Mouse (Mus musculus) stomach, embryonic 16.5 days (tissue): ENCODE results near the gene Myo15b. TPM values are rescaled to one million over a fixed set of nuclear protein-coding genes. Genes with fewer than 3 reads are reported as not detected.

Source experiments
- ATAC-seq: fragments of 200-750 bp; cut with Nextera tagmentation; 2 replicates; pipeline ENCODE4 v1.8.0; 2017; ENCODE audit warnings: moderate number of reproducible peaks, moderate TSS enrichment; ENCODE audit not compliant: insufficient read depth, low FRiP score
- H3K27ac ChIP-seq: fragments of 300-500 bp; sonication (generic); 2 replicates; pipeline ENCODE4 v1.5.1; 2014; ENCODE audit warnings: low read length
- H3K27me3 ChIP-seq: fragments of 300-500 bp; sonication (generic); 2 replicates; pipeline ENCODE4 v1.6.1; 2014; ENCODE audit warnings: low read length, control low read depth, mixed read lengths; ENCODE audit not compliant: control insufficient read depth, insufficient read depth
- H3K36me3 ChIP-seq: fragments of 300-500 bp; sonication (generic); 2 replicates; pipeline ENCODE4 v1.6.1; 2014; ENCODE audit warnings: low read length; ENCODE audit not compliant: control insufficient read depth, insufficient read depth
- H3K4me1 ChIP-seq: fragments of 300-500 bp; sonication (generic); 2 replicates; pipeline ENCODE4 v1.6.1; 2014; ENCODE audit warnings: low read length, control low read depth, mixed read lengths; ENCODE audit not compliant: control insufficient read depth, insufficient read depth
- H3K4me2 ChIP-seq: fragments of 300-500 bp; sonication (generic); 2 replicates; pipeline ENCODE4 v1.6.1; 2014; ENCODE audit warnings: low read depth, low read length, mixed read lengths
- H3K4me3 ChIP-seq: fragments of 300-500 bp; sonication (generic); replicated peaks from 2 replicates; pipeline ENCODE4 v1.5.1; 2014; ENCODE audit warnings: mild to moderate bottlenecking, low read length
- H3K9ac ChIP-seq: fragments of 300-500 bp; sonication (generic); 2 replicates; pipeline ENCODE4 v1.6.1; 2014; ENCODE audit warnings: low read length
- H3K9me3 ChIP-seq: fragments of 300-500 bp; sonication (generic); replicated peaks from 2 replicates; pipeline ENCODE4 v1.6.1; 2016; ENCODE audit warnings: low read length, control low read depth; ENCODE audit not compliant: control insufficient read depth
- WGBS: fragments of 180-500 bp; shearing (Covaris S2); extraction: QIAGEN DNeasy Blood & Tissue Kit; methylation state at CpG from one replicate; pipeline ENCODE4 v1.1.7; 2014; 5-methylcytosine and 5-hydroxymethylcytosine counted together
- polyA plus RNA-seq: library from polyadenylated mRNA; unstranded; fragments of >200 nt; fragmentation: Nextera tagmentation; extraction: Ambion mirVana; gene quantifications from 2 replicates; pipeline ENCODE4 v1.2.1, GENCODE M21; 2015

Myo15b gene
- polyA plus RNA-seq, 1 experiment from 2014 or later: 21.1 TPM

GRCm38 (mm10) chr11:115877174-115877755, 19.1 kb downstream of the Myo15b start:
- ATAC-seq: peak; percentile 71
- no peak overlapping the region for H3K4me2 ChIP-seq
- no peaks in the 10 kb centered on the region for H3K36me3 ChIP-seq
- no peaks in the 10 kb centered on the region for H3K9me3 ChIP-seq
- peak overlapping the region; percentile 31; the same call in 1 of the 2 replicates for H3K9ac ChIP-seq
- H3K4me1 ChIP-seq: 0 out of 2 replicates have a peak, but pooled peaks cover 4% of the 10 kb centered on the region
- peak overlapping the region; percentile 58 for H3K27ac ChIP-seq
- H3K27me3 ChIP-seq: no peaks in the 10 kb centered on the region
- WGBS: 42% methylated on average over 6 of the region's 6 CpGs
- H3K4me3 ChIP-seq: peak overlapping the region; percentile 5; the same call in 1 of the 2 replicates

- WGBS: 65% methylated on average over 8 of the region's 8 CpGs
- Histone ChIP-seq H3K27ac (peak overlapping the region; percentile 47), H3K36me3 (no peaks in the 10 kb centered on the region), H3K27me3 (no peaks in the 10 kb centered on the region), H3K4me2 (no peak overlapping the region), H3K9ac (0 out of 2 replicates have a peak overlapping the region, but pooled peaks have one; percentile 40), H3K4me3 (peak overlapping the region; percentile 5; the same call in 1 of the 2 replicates), H3K4me1 (0 out of 2 replicates have a peak, but pooled peaks cover 3% of the 10 kb centered on the region), H3K9me3 (no peaks in the 10 kb centered on the region)
- ATAC-seq: no peak
Measured at GRCm38 (mm10) chr11:115878071-115878470, 19.9 kb downstream of the Myo15b start.

GRCm38 (mm10) chr11:115881002-115881401, 22.8 kb downstream of the Myo15b start:
- Histone ChIP-seq H3K27me3 (no peaks in the 10 kb centered on the region), H3K4me2 (no peak overlapping the region), H3K36me3 (no peaks in the 10 kb centered on the region), H3K9ac (no peak overlapping the region), H3K27ac (no peak overlapping the region), H3K9me3 (no peaks in the 10 kb centered on the region), H3K4me3 (no peak overlapping the region), H3K4me1 (0 out of 2 replicates have a peak, but pooled peaks cover 3% of the 10 kb centered on the region)
- WGBS: 25% methylated on average over 5 of the region's 5 CpGs
- ATAC-seq: no peak

GRCm38 (mm10) chr11:115883251-115883650, 25.0 kb downstream of the Myo15b start:
- Histone ChIP-seq H3K27ac (no peak overlapping the region), H3K4me3 (no peak overlapping the region), H3K4me2 (no peak overlapping the region), H3K27me3 (no peaks in the 10 kb centered on the region), H3K9me3 (no peaks in the 10 kb centered on the region), H3K36me3 (no peaks in the 10 kb centered on the region), H3K4me1 (0 out of 2 replicates have a peak, but pooled peaks cover 3% of the 10 kb centered on the region), H3K9ac (no peak overlapping the region)
- WGBS: 37% methylated on average over 15 of the region's 17 CpGs
- no peak for ATAC-seq

- Histone ChIP-seq H3K4me1 (0 out of 2 replicates have a peak, but pooled peaks cover 3% of the 10 kb centered on the region), H3K4me3 (no peak overlapping the region), H3K27me3 (no peaks in the 10 kb centered on the region), H3K36me3 (no peaks in the 10 kb centered on the region), H3K4me2 (no peak overlapping the region), H3K9ac (no peak overlapping the region), H3K27ac (no peak overlapping the region), H3K9me3 (no peaks in the 10 kb centered on the region)
- ATAC-seq: peak; percentile 45; the same call in 1 of the 2 replicates
- 86% methylated on average over 3 of the region's 3 CpGs for WGBS
Measured at GRCm38 (mm10) chr11:115884361-115884760, 26.2 kb downstream of the Myo15b start.

GRCm38 (mm10) chr11:115885281-115885680, 27.1 kb downstream of the Myo15b start:
- Histone ChIP-seq H3K36me3 (no peaks in the 10 kb centered on the region), H3K9me3 (no peaks in the 10 kb centered on the region), H3K27me3 (no peaks in the 10 kb centered on the region), H3K4me1 (0 out of 2 replicates have a peak, but pooled peaks cover under 1% of the 10 kb centered on the region), H3K27ac (no peak overlapping the region), H3K4me2 (no peak overlapping the region), H3K9ac (no peak overlapping the region), H3K4me3 (no peak overlapping the region)
- ATAC-seq: no peak
- WGBS: 66% methylated on average over 11 of the region's 11 CpGs

- Histone ChIP-seq H3K27me3 (no peaks in the 10 kb centered on the region), H3K36me3 (no peaks in the 10 kb centered on the region), H3K9ac (no peak overlapping the region), H3K4me3 (no peak overlapping the region), H3K4me2 (no peak overlapping the region), H3K9me3 (no peaks in the 10 kb centered on the region), H3K4me1 (no peaks in the 10 kb centered on the region), H3K27ac (no peak overlapping the region)
- no peak for ATAC-seq
- 87% methylated on average over 11 of the region's 11 CpGs for WGBS
Measured at GRCm38 (mm10) chr11:115886446-115886845, 28.2 kb downstream of the Myo15b start.

GRCm38 (mm10) chr11:115888020-115888419, 29.8 kb downstream of the Myo15b start:
- H3K27me3 ChIP-seq: no peaks in the 10 kb centered on the region
- no peak overlapping the region for H3K9ac ChIP-seq
- no peak overlapping the region for H3K4me3 ChIP-seq
- H3K4me1 ChIP-seq: no peaks in the 10 kb centered on the region; the same call in 1 of the 2 replicates
- WGBS: 87% methylated on average over 5 of the region's 5 CpGs
- H3K9me3 ChIP-seq: no peaks in the 10 kb centered on the region
- ATAC-seq: no peak
- no peak overlapping the region for H3K4me2 ChIP-seq
- H3K27ac ChIP-seq: no peak overlapping the region
- H3K36me3 ChIP-seq: peaks cover under 1% of the 10 kb centered on the region; the same call in 1 of the 2 replicates

- ATAC-seq: no peak
- Histone ChIP-seq H3K9ac (no peak overlapping the region), H3K4me1 (no peaks in the 10 kb centered on the region; the same call in 1 of the 2 replicates), H3K9me3 (no peaks in the 10 kb centered on the region), H3K4me2 (no peak overlapping the region), H3K4me3 (no peak overlapping the region), H3K27ac (no peak overlapping the region), H3K36me3 (peaks cover 4% of the 10 kb centered on the region; the same call in 1 of the 2 replicates), H3K27me3 (no peaks in the 10 kb centered on the region)
- 82% methylated on average over 6 of the region's 6 CpGs for WGBS
Measured at GRCm38 (mm10) chr11:115889159-115889558, 31.0 kb downstream of the Myo15b start.
